Mouse (Mus musculus): ENCODE measurements around the gene Ddx39b.

DNA sequence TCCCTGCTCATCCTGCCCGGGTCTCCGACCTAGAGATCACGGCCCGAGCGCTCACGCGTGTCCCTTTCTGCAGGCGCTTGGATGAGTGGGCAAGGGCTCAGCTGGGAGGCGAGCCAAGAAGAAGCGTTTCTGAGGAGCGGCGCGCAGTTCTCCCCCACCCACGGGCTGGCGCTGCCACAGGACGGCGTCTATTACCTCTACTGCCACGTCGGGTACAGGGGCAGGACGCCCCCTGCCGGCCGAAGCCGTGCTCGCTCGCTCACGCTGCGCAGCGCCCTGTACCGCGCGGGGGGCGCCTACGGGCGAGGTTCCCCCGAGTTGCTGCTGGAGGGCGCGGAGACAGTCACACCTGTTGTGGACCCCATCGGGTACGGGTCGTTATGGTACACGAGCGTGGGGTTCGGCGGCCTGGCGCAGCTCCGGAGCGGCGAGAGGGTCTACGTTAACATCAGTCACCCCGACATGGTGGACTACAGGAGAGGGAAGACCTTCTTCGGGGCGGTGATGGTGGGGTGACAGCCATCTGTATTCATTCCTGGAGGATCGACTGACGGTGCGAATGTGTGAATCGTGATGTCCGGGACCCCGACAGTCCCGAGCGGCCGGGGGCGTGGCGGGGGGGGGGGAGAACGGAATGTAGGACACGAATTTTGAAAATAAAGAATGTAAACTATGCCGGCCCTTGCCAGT is 45.8 kb upstream of the Ddx39b start:
- TF ChIP-seq GATA1 (IDR thresholded peaks at IDR 0.05; ENCODE audit: low read length) (no peak), TAL1 (IDR thresholded peaks at IDR 0.05; ENCODE audit: low read length) (no peak)
